Mouse (Mus musculus) mesoderm, embryonic 11.5 days (tissue): ENCODE measurements around the gene Pmfbp1.
"Not testable (repeated sequence)": the region's sequence is repeated elsewhere in the genome, so short reads cannot be mapped to it uniquely, and the experiment has no call there.

Source experiments
- DNase-seq: peaks from one replicate; pipeline ENCODE4 v3.0.0-alpha.2; 2012; ENCODE audit warnings: low read depth, low spot score

Pmfbp1 gene

GRCm38 (mm10) chr8:109493727-109494126 is at the start of gene Pmfbp1:
Gene Pmfbp1, plus strand, starts transcription at chr8:109494027.
- DNase-seq, result no peak

GRCm38 (mm10) chr8:109446896-109447295 is 46.9 kb upstream of the Pmfbp1 start:
- DNase-seq, result not testable (repeated sequence)

- DNase-seq, result no peak
Observed at GRCm38 (mm10) chr8:109451000-109451399, 42.8 kb upstream of the Pmfbp1 start.

GRCm38 (mm10) chr8:109455113-109455512 is 38.7 kb upstream of the Pmfbp1 start:
- DNase-seq, result no peak

- no peak for DNase-seq
Observed at GRCm38 (mm10) chr8:109457387-109457786, 36.4 kb upstream of the Pmfbp1 start.

GRCm38 (mm10) chr8:109458580-109458979 is 35.2 kb upstream of the Pmfbp1 start:
- DNase-seq, result no peak

GRCm38 (mm10) chr8:109463075-109463474 is 30.8 kb upstream of the Pmfbp1 start:
- DNase-seq, result no peak

- DNase-seq, result peak; percentile 23
Observed at GRCm38 (mm10) chr8:109463677-109464313, 30.0 kb upstream of the Pmfbp1 start.

- peak; percentile 58 for DNase-seq
Observed at GRCm38 (mm10) chr8:109464451-109464891, 29.4 kb upstream of the Pmfbp1 start.

GRCm38 (mm10) chr8:109465056-109465455 is 28.8 kb upstream of the Pmfbp1 start:
- DNase-seq, result peak; percentile 19

- no peak for DNase-seq
Observed at GRCm38 (mm10) chr8:109465761-109466160, 28.1 kb upstream of the Pmfbp1 start.

GRCm38 (mm10) chr8:109467516-109467915 is 26.3 kb upstream of the Pmfbp1 start:
- DNase-seq, result peak; percentile 23

- DNase-seq, result no peak
Observed at GRCm38 (mm10) chr8:109468112-109468511, 25.7 kb upstream of the Pmfbp1 start.

GRCm38 (mm10) chr8:109471876-109472275 is 22.0 kb upstream of the Pmfbp1 start:
- DNase-seq, result no peak

- no peak for DNase-seq
Observed at GRCm38 (mm10) chr8:109472400-109472799, 21.4 kb upstream of the Pmfbp1 start.

GRCm38 (mm10) chr8:109474442-109475121 is 19.2 kb upstream of the Pmfbp1 start:
- no peak for DNase-seq

GRCm38 (mm10) chr8:109475436-109475835 is 18.4 kb upstream of the Pmfbp1 start:
- DNase-seq, result no peak

GRCm38 (mm10) chr8:109478586-109478985 is 15.2 kb upstream of the Pmfbp1 start:
- no peak for DNase-seq

GRCm38 (mm10) chr8:109484741-109485140 is 9.1 kb upstream of the Pmfbp1 start:
- DNase-seq, result no peak

- DNase-seq, result no peak
Observed at GRCm38 (mm10) chr8:109485530-109485929, 8.3 kb upstream of the Pmfbp1 start.

- DNase-seq, result no peak
Observed at GRCm38 (mm10) chr8:109492785-109493184, 1.0 kb upstream of the Pmfbp1 start.

- no peak for DNase-seq
Observed at GRCm38 (mm10) chr8:109494601-109495000, 774 bp downstream of the Pmfbp1 start.

GRCm38 (mm10) chr8:109497431-109497830 is 3.6 kb downstream of the Pmfbp1 start:
- DNase-seq, result no peak
